8 mouse cellular contexts compared by ENCODE assay signal in genomic region chr17:90584666-90585195, GRCm38 (mm10).
DNase-seq lines count a peak whose midpoint lies in the region; ATAC-seq and TF ChIP-seq lines count a peak whose summit lies in the region.

No protein-coding gene starts in this region.

- 45% methylated on average over 8 of the region's 8 CpGs for WGBS in forebrain, embryonic 10.5 days
- WGBS in hindbrain, embryonic 12.5 days = 26% methylated on average over 8 of the region's 8 CpGs
- 42% methylated on average over 8 of the region's 8 CpGs for WGBS in midbrain, embryonic 11.5 days

- no peaks in the 10 kb centered on the region for H3K9me3 ChIP-seq in forebrain, embryonic 10.5 days
- no peaks in the 10 kb centered on the region for H3K9me3 ChIP-seq in hindbrain, embryonic 12.5 days (replicated peaks)
- H3K9me3 ChIP-seq in midbrain, embryonic 11.5 days (ENCODE audit: control insufficient read depth, low read length) = no peaks in the 10 kb centered on the region

- DNase-seq in thymus, postnatal 0 days (ENCODE audit: low spot score) = peak; percentile 39
- DNase-seq in thymus, adult 18-20 months = no peak
- DNase-seq in c-Kit-positive CD71-negative TER-119-negative erythroid progenitor cells, embryonic 14.5 days (ENCODE audit: low read depth) = peak; percentile 35
- DNase-seq in forebrain, embryonic 10.5 days (ENCODE audit: extremely low spot score, low spot score) = peak; percentile 27
- DNase-seq in left cerebral cortex, adult 2 months (ENCODE audit: extremely low spot score in 1 of 2, low spot score in 2 of 2) = peak in 1 of 2 experiments; percentile 33
- peak; percentile 94 for DNase-seq in midbrain, embryonic 11.5 days (ENCODE audit: low spot score, missing footprints)
- DNase-seq in testis, postnatal 10 days (ENCODE audit: low spot score) = peak; percentile 48

- H3K9ac ChIP-seq in hindbrain, embryonic 12.5 days = no peak overlapping the region
- no peak overlapping the region for H3K9ac ChIP-seq in midbrain, embryonic 11.5 days (ENCODE audit: low read length)

- intact Hi-C loops in left cerebral cortex, adult 2 months (cut with DNase I) = loop anchor here (2.0 to 5.0 kb wide), 5 partner anchors 82 to 1932 kb away; no protein-coding TSS in a partner anchor

- ATAC-seq in hindbrain, embryonic 12.5 days (ENCODE audit: low FRiP score) = peak; percentile 88
- peak; percentile 88 for ATAC-seq in midbrain, embryonic 11.5 days (ENCODE audit: low FRiP score)

- no peaks in the 10 kb centered on the region for H3K36me3 ChIP-seq in forebrain, embryonic 10.5 days (replicated peaks)
- H3K36me3 ChIP-seq in hindbrain, embryonic 12.5 days = no peaks in the 10 kb centered on the region
- H3K36me3 ChIP-seq in midbrain, embryonic 11.5 days (ENCODE audit: control insufficient read depth, insufficient read depth, low read length) = no peaks in the 10 kb centered on the region

- H3K27me3 ChIP-seq in forebrain, embryonic 10.5 days (ENCODE audit: poor library complexity, severe bottlenecking) = no peaks in the 10 kb centered on the region
- no peaks in the 10 kb centered on the region for H3K27me3 ChIP-seq in hindbrain, embryonic 12.5 days
- no peaks in the 10 kb centered on the region for H3K27me3 ChIP-seq in midbrain, embryonic 11.5 days (ENCODE audit: control insufficient read depth, insufficient read depth, low read length)

- no peak overlapping the region for H3K27ac ChIP-seq in forebrain, embryonic 10.5 days
- peak overlapping the region; percentile 62 for H3K27ac ChIP-seq in hindbrain, embryonic 12.5 days
- H3K27ac ChIP-seq in left cerebral cortex, adult 2 months = peak overlapping the region; percentile 72
- no peak overlapping the region for H3K27ac ChIP-seq in midbrain, embryonic 11.5 days (ENCODE audit: low read depth, low read length)

- TF ChIP-seq CTCF in left cerebral cortex, adult 2 months (IDR thresholded peaks at IDR 0.05) = peak; percentile 92

- H3K4me2 ChIP-seq in hindbrain, embryonic 12.5 days (replicated peaks) = peak overlapping the region; percentile 39
- H3K4me2 ChIP-seq in midbrain, embryonic 11.5 days = no peak overlapping the region

- H3K4me1 ChIP-seq in forebrain, embryonic 10.5 days = peaks cover 8% of the 10 kb centered on the region
- H3K4me1 ChIP-seq in hindbrain, embryonic 12.5 days = 0 out of 2 replicates have a peak, but pooled peaks cover 3% of the 10 kb centered on the region
- H3K4me1 ChIP-seq in midbrain, embryonic 11.5 days (ENCODE audit: control insufficient read depth, insufficient read depth, low read length) = peaks cover 3% of the 10 kb centered on the region; the same call in 1 of the 2 replicates

- no peak overlapping the region for H3K4me3 ChIP-seq in forebrain, embryonic 10.5 days
- H3K4me3 ChIP-seq in hindbrain, embryonic 12.5 days = no peak overlapping the region; the same call in 1 of the 2 replicates
- peak overlapping the region; percentile 39 for H3K4me3 ChIP-seq in left cerebral cortex, adult 2 months
- H3K4me3 ChIP-seq in midbrain, embryonic 11.5 days (ENCODE audit: low read depth, low read length) = no peak overlapping the region

Comparison
In these comparisons a context has a peak if more than half of its experiments do, and no peak if none do; other contexts are left out.
1. DNase-seq: peak in thymus, postnatal 0 days (single experiment), c-Kit-positive CD71-negative TER-119-negative erythroid progenitor cells, embryonic 14.5 days (single experiment), forebrain, embryonic 10.5 days (single experiment), midbrain, embryonic 11.5 days (single experiment) and testis, postnatal 10 days (single experiment); none in thymus, adult 18-20 months (0 of 2).
2. H3K27ac ChIP-seq: peak in hindbrain, embryonic 12.5 days (single experiment) and left cerebral cortex, adult 2 months (single experiment); none in forebrain, embryonic 10.5 days (single experiment) and midbrain, embryonic 11.5 days (single experiment).